Mouse (Mus musculus): Measurements from ENCODE around the gene St3gal3.

The St3gal3 gene

GRCm38 (mm10) chr4:117979181-117979580 is 155.5 kb downstream of the St3gal3 start:
- DNase-seq = no peak

- no peak for DNase-seq
Observed at GRCm38 (mm10) chr4:117978282-117978681, 156.4 kb downstream of the St3gal3 start.

GRCm38 (mm10) chr4:117977841-117978240 is 156.9 kb downstream of the St3gal3 start:
- no peak for DNase-seq

GRCm38 (mm10) chr4:117977371-117977770 is 157.3 kb downstream of the St3gal3 start:
- DNase-seq = no peak

GRCm38 (mm10) chr4:117975820-117976219 is 158.9 kb downstream of the St3gal3 start:
- DNase-seq = no peak

- DNase-seq = no peak
Observed at GRCm38 (mm10) chr4:117974719-117975118, 160.0 kb downstream of the St3gal3 start.

GRCm38 (mm10) chr4:117972999-117973398 is 161.7 kb downstream of the St3gal3 start:
- DNase-seq = no peak

- DNase-seq = no peak
Observed at GRCm38 (mm10) chr4:117964346-117965025, 170.2 kb downstream of the St3gal3 start.

GRCm38 (mm10) chr4:117957492-117957891 is 177.2 kb downstream of the St3gal3 start:
- DNase-seq = no peak

GRCm38 (mm10) chr4:117947493-117947892 is 187.2 kb downstream of the St3gal3 start:
- DNase-seq = no peak

- no peak for DNase-seq
Observed at GRCm38 (mm10) chr4:117946639-117947305, 187.9 kb downstream of the St3gal3 start.

GRCm38 (mm10) chr4:117943317-117943716 is 191.4 kb downstream of the St3gal3 start:
- DNase-seq = no peak

- DNase-seq = no peak
Observed at GRCm38 (mm10) chr4:117936964-117937363, 197.8 kb downstream of the St3gal3 start.

GRCm38 (mm10) chr4:117934081-117934480 is 200.6 kb downstream of the St3gal3 start:
- no peak for DNase-seq

GRCm38 (mm10) chr4:117933248-117933647 is 201.5 kb downstream of the St3gal3 start:
- no peak for DNase-seq

GRCm38 (mm10) chr4:117929391-117929881 is 205.3 kb downstream of the St3gal3 start, which contains the start of gene Artn:
TSS of gene Artn (minus strand) at chr4:117929763.
- DNase-seq = no peak

GRCm38 (mm10) chr4:117928699-117929241 is 205.9 kb downstream of the St3gal3 start:
- peak; percentile 35 to 37 for DNase-seq

GRCm38 (mm10) chr4:117928234-117928633 is 206.5 kb downstream of the St3gal3 start:
- peak; percentile 42 to 48 for DNase-seq

- peak; percentile 28 to 33 for DNase-seq
Observed at GRCm38 (mm10) chr4:117926545-117927482, 207.9 kb downstream of the St3gal3 start.

GRCm38 (mm10) chr4:117924916-117925315 is 209.8 kb downstream of the St3gal3 start:
- DNase-seq = no peak

- DNase-seq = no peak
Observed at GRCm38 (mm10) chr4:117923450-117923849, 211.3 kb downstream of the St3gal3 start.

- DNase-seq = no peak
Observed at GRCm38 (mm10) chr4:117921358-117921757, 213.4 kb downstream of the St3gal3 start.

GRCm38 (mm10) chr4:117918762-117919161 is 216.0 kb downstream of the St3gal3 start:
- DNase-seq = no peak
